Mouse (Mus musculus): ENCODE data around the gene Acly. TPM values are rescaled to one million over a fixed set of nuclear protein-coding genes. Genes with fewer than 3 reads are reported as not detected.

Gene Acly
- polyA plus RNA-seq, 1 experiment = 24.7 TPM

GRCm38 (mm10) chr11:100519188-100519587 lies 8.6 kb downstream of the Acly start:
- H3K4me3 ChIP-seq (ENCODE audit: control insufficient read depth, low read depth, low read length) = no peak overlapping the region
- H3K27me3 ChIP-seq (ENCODE audit: control insufficient read depth, insufficient read depth, low read length) = no peaks in the 10 kb centered on the region
- no peak for TF ChIP-seq POLR2A (IDR thresholded peaks at IDR 0.05; ENCODE audit: control insufficient read depth, low read depth, low read length)
- no peak for TF ChIP-seq CTCF (IDR thresholded peaks at IDR 0.05; ENCODE audit: control insufficient read depth, insufficient read depth, insufficient replicate concordance, low read depth, low read length)
- no peak overlapping the region for H3K27ac ChIP-seq (ENCODE audit: control insufficient read depth, insufficient read depth, low read depth, low read length)
- H3K36me3 ChIP-seq (ENCODE audit: control insufficient read depth, insufficient read depth, low read length) = no peaks in the 10 kb centered on the region; the same call in 1 of the 2 replicates
- H3K4me1 ChIP-seq (ENCODE audit: control insufficient read depth, insufficient read depth, low read length) = no peaks in the 10 kb centered on the region

- H3K4me1 ChIP-seq (ENCODE audit: control insufficient read depth, insufficient read depth, low read length) = no peaks in the 10 kb centered on the region
- no peaks in the 10 kb centered on the region for H3K27me3 ChIP-seq (ENCODE audit: control insufficient read depth, insufficient read depth, low read length)
- no peak overlapping the region for H3K4me3 ChIP-seq (ENCODE audit: control insufficient read depth, low read depth, low read length)
- TF ChIP-seq CTCF (IDR thresholded peaks at IDR 0.05; ENCODE audit: control insufficient read depth, insufficient read depth, insufficient replicate concordance, low read depth, low read length) (no peak), POLR2A (IDR thresholded peaks at IDR 0.05; ENCODE audit: control insufficient read depth, low read depth, low read length) (no peak)
- no peak overlapping the region for H3K27ac ChIP-seq (ENCODE audit: control insufficient read depth, insufficient read depth, low read depth, low read length)
- no peaks in the 10 kb centered on the region; the same call in 1 of the 2 replicates for H3K36me3 ChIP-seq (ENCODE audit: control insufficient read depth, insufficient read depth, low read length)
Observed at GRCm38 (mm10) chr11:100518188-100518591, 9.6 kb downstream of the Acly start.

- TF ChIP-seq CTCF (IDR thresholded peaks at IDR 0.05; ENCODE audit: control insufficient read depth, insufficient read depth, insufficient replicate concordance, low read depth, low read length) = no peak
- TF ChIP-seq POLR2A (IDR thresholded peaks at IDR 0.05; ENCODE audit: control insufficient read depth, low read depth, low read length) = no peak
Observed at GRCm38 (mm10) chr11:100516291-100516690, 11.5 kb downstream of the Acly start.

GRCm38 (mm10) chr11:100515789-100516188 lies 12.0 kb downstream of the Acly start:
- Histone ChIP-seq H3K4me3 (ENCODE audit: control insufficient read depth, low read depth, low read length) (no peak overlapping the region), H3K27me3 (ENCODE audit: control insufficient read depth, insufficient read depth, low read length) (no peaks in the 10 kb centered on the region), H3K27ac (ENCODE audit: control insufficient read depth, insufficient read depth, low read depth, low read length) (no peak overlapping the region), H3K36me3 (ENCODE audit: control insufficient read depth, insufficient read depth, low read length) (no peaks in the 10 kb centered on the region; the same call in 1 of the 2 replicates), H3K4me1 (ENCODE audit: control insufficient read depth, insufficient read depth, low read length) (no peaks in the 10 kb centered on the region)
- TF ChIP-seq CTCF (IDR thresholded peaks at IDR 0.05; ENCODE audit: control insufficient read depth, insufficient read depth, insufficient replicate concordance, low read depth, low read length) (no peak), POLR2A (IDR thresholded peaks at IDR 0.05; ENCODE audit: control insufficient read depth, low read depth, low read length) (no peak)

More at GRCm38 (mm10) chr11:100516291-100516690, 11.5 kb downstream of the Acly start:
- no peaks in the 10 kb centered on the region; the same call in 1 of the 2 replicates for H3K36me3 ChIP-seq (ENCODE audit: control insufficient read depth, insufficient read depth, low read length)
- no peak overlapping the region for H3K4me3 ChIP-seq (ENCODE audit: control insufficient read depth, low read depth, low read length)
- H3K27me3 ChIP-seq (ENCODE audit: control insufficient read depth, insufficient read depth, low read length) = no peaks in the 10 kb centered on the region
- no peaks in the 10 kb centered on the region for H3K4me1 ChIP-seq (ENCODE audit: control insufficient read depth, insufficient read depth, low read length)
- no peak overlapping the region for H3K27ac ChIP-seq (ENCODE audit: control insufficient read depth, insufficient read depth, low read depth, low read length)

GRCm38 (mm10) chr11:100515061-100515460 lies 12.7 kb downstream of the Acly start:
- TF ChIP-seq CTCF (IDR thresholded peaks at IDR 0.05; ENCODE audit: control insufficient read depth, insufficient read depth, insufficient replicate concordance, low read depth, low read length) = no peak
- no peak for TF ChIP-seq POLR2A (IDR thresholded peaks at IDR 0.05; ENCODE audit: control insufficient read depth, low read depth, low read length)
- H3K36me3 ChIP-seq (ENCODE audit: control insufficient read depth, insufficient read depth, low read length) = no peaks in the 10 kb centered on the region; the same call in 1 of the 2 replicates
- no peak overlapping the region for H3K4me3 ChIP-seq (ENCODE audit: control insufficient read depth, low read depth, low read length)
- H3K27me3 ChIP-seq (ENCODE audit: control insufficient read depth, insufficient read depth, low read length) = no peaks in the 10 kb centered on the region
- H3K27ac ChIP-seq (ENCODE audit: control insufficient read depth, insufficient read depth, low read depth, low read length) = no peak overlapping the region
- no peaks in the 10 kb centered on the region for H3K4me1 ChIP-seq (ENCODE audit: control insufficient read depth, insufficient read depth, low read length)

- no peaks in the 10 kb centered on the region for H3K4me1 ChIP-seq (ENCODE audit: control insufficient read depth, insufficient read depth, low read length)
- H3K27ac ChIP-seq (ENCODE audit: control insufficient read depth, insufficient read depth, low read depth, low read length) = no peak overlapping the region
- no peak overlapping the region for H3K4me3 ChIP-seq (ENCODE audit: control insufficient read depth, low read depth, low read length)
- no peaks in the 10 kb centered on the region for H3K27me3 ChIP-seq (ENCODE audit: control insufficient read depth, insufficient read depth, low read length)
- TF ChIP-seq POLR2A (IDR thresholded peaks at IDR 0.05; ENCODE audit: control insufficient read depth, low read depth, low read length) (no peak), CTCF (IDR thresholded peaks at IDR 0.05; ENCODE audit: control insufficient read depth, insufficient read depth, insufficient replicate concordance, low read depth, low read length) (no peak)
- H3K36me3 ChIP-seq (ENCODE audit: control insufficient read depth, insufficient read depth, low read length) = no peaks in the 10 kb centered on the region
Observed at GRCm38 (mm10) chr11:100513716-100514115, 14.1 kb downstream of the Acly start.

- H3K36me3 ChIP-seq (ENCODE audit: control insufficient read depth, insufficient read depth, low read length) = no peaks in the 10 kb centered on the region; the same call in 1 of the 2 replicates
- TF ChIP-seq POLR2A (IDR thresholded peaks at IDR 0.05; ENCODE audit: control insufficient read depth, low read depth, low read length) = no peak
- TF ChIP-seq CTCF (IDR thresholded peaks at IDR 0.05; ENCODE audit: control insufficient read depth, insufficient read depth, insufficient replicate concordance, low read depth, low read length) = no peak
Observed at GRCm38 (mm10) chr11:100512384-100512783, 15.4 kb downstream of the Acly start.

More at GRCm38 (mm10) chr11:100512384-100512783, 15.4 kb downstream of the Acly start:
- no peaks in the 10 kb centered on the region for H3K27me3 ChIP-seq (ENCODE audit: control insufficient read depth, insufficient read depth, low read length)
- H3K4me1 ChIP-seq (ENCODE audit: control insufficient read depth, insufficient read depth, low read length) = no peaks in the 10 kb centered on the region
- no peak overlapping the region for H3K27ac ChIP-seq (ENCODE audit: control insufficient read depth, insufficient read depth, low read depth, low read length)
- H3K4me3 ChIP-seq (ENCODE audit: control insufficient read depth, low read depth, low read length) = no peak overlapping the region

Data from testis, adult 2 months (tissue).